Mouse (Mus musculus): Measurements from ENCODE around the gene Tmem182.

Tmem182 gene

DNA sequence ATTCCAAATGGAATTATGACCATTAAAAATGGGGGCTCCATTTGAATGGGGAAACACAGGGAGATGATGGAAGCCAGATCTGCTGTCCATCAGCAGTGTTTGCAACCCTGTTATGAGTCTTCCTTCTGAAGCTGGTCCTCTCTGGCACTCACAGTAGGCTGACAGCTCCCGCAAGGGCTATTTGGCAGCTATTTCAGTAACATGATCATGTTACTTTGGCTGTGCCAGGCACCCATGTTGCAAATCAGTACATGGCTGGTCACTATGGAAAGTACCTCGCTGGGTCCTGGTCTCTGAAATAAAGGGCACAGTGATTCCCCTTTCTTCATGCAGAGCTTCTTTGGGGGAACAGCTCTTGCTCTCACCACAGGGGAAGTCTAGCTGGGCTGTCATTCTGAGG lies 62.2 kb downstream of the Tmem182 start:
- no peak for DNase-seq

DNA sequence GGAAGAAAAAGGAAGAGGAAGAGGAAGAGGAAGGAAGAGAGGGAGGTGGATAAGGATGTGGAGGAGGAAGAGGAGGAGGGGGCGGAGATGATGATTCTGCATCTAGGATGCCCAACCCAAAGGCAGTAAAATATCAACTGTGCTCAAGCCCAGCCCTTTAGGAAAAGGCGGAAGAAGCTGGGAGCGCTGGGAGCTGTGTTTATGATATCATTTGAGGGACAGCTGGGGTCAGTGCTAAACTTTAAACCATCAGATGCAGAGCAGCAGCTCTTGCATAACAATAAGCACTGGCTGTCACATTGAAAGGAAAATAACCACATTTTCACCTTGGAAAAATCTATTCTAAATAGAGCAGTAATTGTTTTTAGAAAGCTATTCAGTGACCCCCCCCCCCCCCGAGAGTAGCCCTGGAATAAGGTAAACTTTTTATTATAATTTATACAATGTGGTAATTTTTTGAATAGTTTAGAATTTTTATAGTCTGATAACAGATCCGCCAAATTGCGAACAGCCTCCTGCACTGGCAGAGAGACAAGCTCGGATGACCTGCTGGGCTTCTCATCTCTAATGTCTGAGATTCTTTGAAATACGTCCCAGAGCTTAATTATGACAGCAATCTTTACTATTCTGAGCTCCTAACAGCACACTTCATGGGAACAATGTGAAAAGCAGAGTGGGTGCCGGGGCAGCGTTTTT lies 68.5 kb downstream of the Tmem182 start:
- DNase-seq: no peak

DNA sequence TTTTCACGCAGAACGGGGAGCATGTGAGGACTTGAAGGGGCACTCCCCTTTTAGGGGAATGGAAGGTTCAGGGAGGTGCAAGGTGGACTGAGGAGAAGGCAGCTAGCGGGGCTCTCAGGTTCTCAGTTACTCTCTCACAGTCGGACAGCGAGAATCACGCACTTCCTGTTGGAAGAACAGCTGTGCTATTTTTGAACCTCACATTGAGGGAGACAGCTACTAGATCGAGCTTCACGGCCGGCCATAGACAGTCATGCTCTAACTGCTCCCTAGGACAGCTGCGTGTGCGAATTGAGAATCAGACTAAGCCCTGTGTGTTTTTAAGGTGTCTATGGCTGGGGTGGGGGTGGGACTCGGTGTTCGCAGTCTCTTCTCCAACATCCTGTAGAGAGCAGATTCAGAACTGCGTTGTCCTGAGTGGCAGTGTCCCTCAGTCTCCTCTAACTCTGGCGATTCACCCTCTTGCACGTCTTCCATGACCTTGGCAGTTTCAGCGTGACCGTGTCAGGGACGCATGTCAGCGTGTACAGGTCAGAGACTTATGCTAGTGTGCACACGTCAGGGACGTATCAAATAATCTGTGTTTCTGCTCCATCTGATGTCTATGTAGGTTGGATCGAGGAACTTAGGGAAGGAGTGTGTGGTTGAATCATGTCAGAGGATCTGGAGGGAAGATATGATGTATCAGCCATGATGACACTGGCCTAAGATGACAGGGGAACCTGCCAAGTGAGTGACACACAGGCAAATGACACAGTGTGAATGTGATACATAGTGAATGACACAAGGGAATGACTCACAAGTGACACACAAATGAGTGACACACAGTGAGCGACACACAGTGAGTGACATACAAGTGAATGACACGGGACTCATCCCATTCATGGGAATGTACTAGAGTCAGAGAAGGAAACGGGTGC lies 69.3 kb downstream of the Tmem182 start:
- no peak for DNase-seq

DNA sequence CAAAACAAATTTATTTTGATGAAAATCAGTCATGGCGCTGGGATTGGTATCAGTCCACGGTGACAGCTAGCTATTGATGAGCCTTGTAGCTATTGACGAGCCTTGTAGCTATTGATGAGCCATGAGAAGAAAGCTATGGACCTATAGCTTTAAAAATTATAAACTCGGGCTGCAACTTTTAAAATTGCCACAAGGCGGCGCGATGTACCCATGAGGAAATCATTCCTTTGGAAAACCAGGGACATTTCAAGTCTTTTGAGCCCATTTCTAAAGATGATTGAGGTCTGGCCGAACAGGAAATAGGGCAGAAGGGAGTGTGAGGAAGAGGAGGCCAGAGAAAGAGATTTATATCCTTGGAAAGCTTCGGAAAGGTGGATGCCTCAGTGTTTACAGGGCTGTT lies 73.7 kb downstream of the Tmem182 start:
- no peak for DNase-seq

DNA sequence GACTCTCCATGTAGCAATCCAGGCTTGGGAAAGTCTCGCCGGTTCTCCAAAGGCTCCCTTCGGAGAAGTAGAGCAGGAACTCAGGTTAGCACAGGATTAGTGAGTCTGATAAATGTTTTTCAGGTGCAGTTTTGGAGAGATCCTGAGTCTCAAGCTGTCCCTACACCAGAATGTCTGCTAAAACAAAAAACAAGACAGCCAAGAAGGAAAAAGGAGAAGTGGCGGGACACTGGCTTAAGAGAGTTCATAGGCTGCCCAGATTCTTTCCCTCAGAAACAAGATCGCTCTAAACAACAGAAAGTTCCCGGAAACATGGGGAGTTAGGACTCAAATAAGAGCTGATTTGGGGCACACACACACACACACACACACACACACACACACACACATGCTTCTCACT lies 74.1 kb downstream of the Tmem182 start:
- DNase-seq: no peak

GRCm38 (mm10) chr1:40880527-40880926 lies 75.1 kb downstream of the Tmem182 start:
- DNase-seq: no peak

- no peak for DNase-seq
Measured at GRCm38 (mm10) chr1:40883856-40884255, 78.5 kb downstream of the Tmem182 start.

DNA sequence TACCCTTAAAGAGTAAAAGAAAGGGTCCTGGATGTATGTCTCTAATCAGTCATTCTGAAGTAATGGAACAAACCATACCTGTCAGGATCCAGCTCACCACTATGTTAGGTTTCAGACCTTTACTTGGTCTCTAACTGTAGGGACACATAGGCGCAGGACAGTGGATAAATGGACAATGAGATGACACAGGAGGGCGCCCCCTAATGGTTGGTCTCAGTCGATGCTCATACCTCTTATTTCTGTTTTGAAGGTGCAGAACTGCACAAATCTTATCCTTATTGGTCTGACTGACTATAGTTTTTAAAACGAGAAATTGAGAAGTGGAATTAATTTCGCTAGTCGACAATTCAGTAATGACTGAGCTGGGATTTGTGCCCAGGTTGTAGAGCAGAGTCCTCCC lies 79.5 kb downstream of the Tmem182 start:
- DNase-seq: no peak

GRCm38 (mm10) chr1:40887673-40888072 lies 82.3 kb downstream of the Tmem182 start:
- no peak for DNase-seq

GRCm38 (mm10) chr1:40888396-40889040 lies 83.1 kb downstream of the Tmem182 start:
- no peak for DNase-seq

GRCm38 (mm10) chr1:40889617-40890016 lies 84.2 kb downstream of the Tmem182 start:
- DNase-seq: no peak

DNA sequence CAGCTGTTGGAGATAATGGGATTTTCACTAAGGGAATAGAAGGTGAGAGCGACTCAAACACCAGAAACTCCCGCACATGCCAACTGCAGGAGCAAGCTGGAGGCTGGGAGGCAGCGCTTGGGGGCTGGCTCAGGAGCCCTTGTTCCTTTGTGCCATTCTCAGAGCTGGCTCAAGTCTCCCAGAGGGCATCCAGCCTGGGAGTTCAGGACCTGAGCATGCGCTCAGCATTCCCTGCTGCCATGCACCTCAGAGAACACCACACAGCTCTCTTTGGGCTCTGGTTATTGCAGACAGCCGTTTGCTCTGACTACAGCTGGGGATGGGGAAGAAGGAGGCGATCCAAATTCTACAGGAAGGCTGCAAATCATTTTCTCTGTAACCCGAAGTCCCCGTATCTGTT lies 84.8 kb downstream of the Tmem182 start:
- DNase-seq: no peak

GRCm38 (mm10) chr1:40903712-40904111 lies 98.3 kb downstream of the Tmem182 start:
- no peak for DNase-seq
